Mouse (Mus musculus) forebrain, embryonic 16.5 days (tissue): ENCODE data around the gene Cd247. TPM values are rescaled to one million over a fixed set of nuclear protein-coding genes. Genes with fewer than 3 reads are reported as not detected.

Experiments used
- ATAC-seq: fragments of 200-750 bp; cut with Nextera tagmentation; 2 replicates; pipeline ENCODE4 v1.8.0; 2017; ENCODE audit warnings: mild to moderate bottlenecking, moderate library complexity
- H3K27ac ChIP-seq: fragments of 300-500 bp; sonication (generic); 2 replicates; pipeline ENCODE4 v1.5.1; 2014; ENCODE audit warnings: low read length, control low read depth
- H3K27me3 ChIP-seq: fragments of 300-500 bp; sonication (generic); replicated peaks from 2 replicates; pipeline ENCODE4 v1.6.1; 2014; ENCODE audit warnings: low read length; ENCODE audit not compliant: control insufficient read depth, insufficient read depth
- H3K36me3 ChIP-seq: fragments of 300-500 bp; sonication (generic); 2 replicates; pipeline ENCODE4 v1.6.1; 2014; ENCODE audit not compliant: control insufficient read depth, insufficient read depth
- H3K4me1 ChIP-seq: fragments of 300-500 bp; sonication (generic); replicated peaks from 2 replicates; pipeline ENCODE4 v1.6.1; 2014; ENCODE audit warnings: low read length; ENCODE audit not compliant: control insufficient read depth, insufficient read depth
- H3K4me2 ChIP-seq: fragments of 300-500 bp; sonication (generic); 2 replicates; pipeline ENCODE4 v1.6.1; 2014; ENCODE audit warnings: mild to moderate bottlenecking, low read length, control low read depth
- H3K4me3 ChIP-seq: fragments of 300-500 bp; sonication (generic); replicated peaks from 2 replicates; pipeline ENCODE4 v1.5.1; 2014; ENCODE audit warnings: mild to moderate bottlenecking, low read length, control low read depth
- H3K9ac ChIP-seq: fragments of 300-500 bp; sonication (generic); replicated peaks from 2 replicates; pipeline ENCODE4 v1.6.1; 2014; ENCODE audit warnings: low read depth, low read length, control low read depth
- H3K9me3 ChIP-seq: fragments of 300-500 bp; sonication (generic); 2 replicates; pipeline ENCODE4 v1.6.1; 2016; ENCODE audit warnings: low read length; ENCODE audit not compliant: control insufficient read depth
- WGBS: fragments of 180-500 bp; shearing (Covaris S2); extraction: QIAGEN DNeasy Blood & Tissue Kit; methylation state at CpG from one replicate; pipeline ENCODE4 v1.1.7; 2014; 5-methylcytosine and 5-hydroxymethylcytosine counted together
- polyA plus RNA-seq: library from polyadenylated mRNA; unstranded; fragments of >200 nt; fragmentation: Nextera tagmentation; extraction: Ambion mirVana; gene quantifications from 2 replicates; pipeline ENCODE4 v1.2.1, GENCODE M21; 2015

Cd247 gene
- polyA plus RNA-seq, 1 experiment from 2014 or later: 2.1 TPM

- H3K27me3 ChIP-seq: peaks cover 8% of the 10 kb centered on the region; the same call in 1 of the 2 replicates
- peak overlapping the region; percentile 86 for H3K4me3 ChIP-seq
- H3K27ac ChIP-seq: no peak overlapping the region
- 31% methylated on average over 14 of the region's 14 CpGs for WGBS
- ATAC-seq: peak; percentile 36
- H3K36me3 ChIP-seq: no peaks in the 10 kb centered on the region
- no peaks in the 10 kb centered on the region for H3K9me3 ChIP-seq
- H3K9ac ChIP-seq: no peak overlapping the region
- peaks cover 12% of the 10 kb centered on the region for H3K4me1 ChIP-seq
- H3K4me2 ChIP-seq: peak overlapping the region; percentile 99
Measured at GRCm38 (mm10) chr1:165762914-165763634, 25.4 kb upstream of the Cd247 start.

- WGBS: under 1% methylated on average over 57 of the region's 57 CpGs
- peak; percentile 100 for ATAC-seq
- Histone ChIP-seq H3K4me2 (peak within 1 kb of the TSS; percentile 99), H3K27me3 (peaks cover 8% of the 10 kb centered on the region; the same call in 1 of the 2 replicates), H3K4me1 (peaks cover 12% of the 10 kb centered on the region), H3K27ac (no peak within 1 kb of the TSS), H3K36me3 (no peaks in the 10 kb centered on the region), H3K9ac (peak within 1 kb of the TSS; percentile 77), H3K4me3 (peak within 1 kb of the TSS; percentile 86), H3K9me3 (no peaks in the 10 kb centered on the region)
Measured at GRCm38 (mm10) chr1:165763635-165764372, 24.7 kb upstream of the Cd247 start, which contains the start of gene Creg1. Gene Creg1, plus strand, starts transcription at chr1:165763746.

- WGBS: 54% methylated on average over 9 of the region's 9 CpGs
- Histone ChIP-seq H3K4me1 (peaks cover 12% of the 10 kb centered on the region), H3K9ac (no peak overlapping the region; the same call in 1 of the 2 replicates), H3K36me3 (no peaks in the 10 kb centered on the region), H3K9me3 (no peaks in the 10 kb centered on the region), H3K4me2 (peak overlapping the region; percentile 99), H3K4me3 (peak overlapping the region; percentile 86), H3K27me3 (peaks cover 8% of the 10 kb centered on the region; the same call in 1 of the 2 replicates), H3K27ac (no peak overlapping the region)
- ATAC-seq: no peak
Measured at GRCm38 (mm10) chr1:165764571-165764970, 23.9 kb upstream of the Cd247 start.

- Histone ChIP-seq H3K4me1 (peaks cover 12% of the 10 kb centered on the region), H3K27me3 (peaks cover 8% of the 10 kb centered on the region; the same call in 1 of the 2 replicates), H3K4me3 (no peak overlapping the region), H3K9ac (no peak overlapping the region), H3K36me3 (no peaks in the 10 kb centered on the region), H3K9me3 (no peaks in the 10 kb centered on the region), H3K4me2 (no peak overlapping the region), H3K27ac (no peak overlapping the region)
- ATAC-seq: no peak
- 88% methylated on average over 11 of the region's 11 CpGs for WGBS
Measured at GRCm38 (mm10) chr1:165765041-165765440, 23.4 kb upstream of the Cd247 start.

- 75% methylated on average over 17 of the region's 17 CpGs for WGBS
Measured at GRCm38 (mm10) chr1:165765651-165766294, 22.7 kb upstream of the Cd247 start.

GRCm38 (mm10) chr1:165766295-165766890 is 22.1 kb upstream of the Cd247 start:
- Histone ChIP-seq H3K27ac (no peak overlapping the region), H3K36me3 (no peaks in the 10 kb centered on the region), H3K27me3 (peaks cover 8% of the 10 kb centered on the region; the same call in 1 of the 2 replicates), H3K4me1 (peaks cover 13% of the 10 kb centered on the region), H3K9ac (no peak overlapping the region), H3K9me3 (no peaks in the 10 kb centered on the region), H3K4me2 (no peak overlapping the region), H3K4me3 (no peak overlapping the region)
- ATAC-seq: no peak
- WGBS: 90% methylated on average over 7 of the region's 7 CpGs

More at GRCm38 (mm10) chr1:165765651-165766294, 22.7 kb upstream of the Cd247 start:
- Histone ChIP-seq H3K9ac (no peak overlapping the region), H3K27me3 (peaks cover 8% of the 10 kb centered on the region; the same call in 1 of the 2 replicates), H3K4me2 (no peak overlapping the region), H3K27ac (no peak overlapping the region), H3K9me3 (no peaks in the 10 kb centered on the region), H3K4me3 (no peak overlapping the region), H3K36me3 (no peaks in the 10 kb centered on the region), H3K4me1 (peaks cover 12% of the 10 kb centered on the region)
- ATAC-seq: no peak

GRCm38 (mm10) chr1:165768894-165769512 is 19.5 kb upstream of the Cd247 start:
- Histone ChIP-seq H3K4me3 (no peak overlapping the region), H3K36me3 (no peaks in the 10 kb centered on the region), H3K9ac (no peak overlapping the region), H3K27ac (no peak overlapping the region), H3K9me3 (no peaks in the 10 kb centered on the region), H3K4me1 (peaks cover 11% of the 10 kb centered on the region), H3K27me3 (peaks cover 8% of the 10 kb centered on the region; the same call in 1 of the 2 replicates), H3K4me2 (no peak overlapping the region)
- WGBS: 81% methylated on average over 9 of the region's 9 CpGs
- no peak for ATAC-seq

GRCm38 (mm10) chr1:165770181-165770759 is 18.2 kb upstream of the Cd247 start:
- no peak overlapping the region for H3K4me2 ChIP-seq
- no peak overlapping the region for H3K4me3 ChIP-seq
- no peak overlapping the region for H3K9ac ChIP-seq
- 87% methylated on average over 10 of the region's 10 CpGs for WGBS
- no peaks in the 10 kb centered on the region for H3K36me3 ChIP-seq
- no peak overlapping the region for H3K27ac ChIP-seq
- H3K9me3 ChIP-seq: no peaks in the 10 kb centered on the region
- H3K4me1 ChIP-seq: peaks cover 6% of the 10 kb centered on the region
- ATAC-seq: no peak
- peaks cover 3% of the 10 kb centered on the region; the same call in 1 of the 2 replicates for H3K27me3 ChIP-seq
